Mouse (Mus musculus): ENCODE measurements around the gene Agap1. TPM values are rescaled to one million over a fixed set of nuclear protein-coding genes. Genes with fewer than 3 reads are reported as not detected.

Agap1 gene
- polyA plus RNA-seq, 1 experiment from 2014 or later = 10.7 TPM

DNA sequence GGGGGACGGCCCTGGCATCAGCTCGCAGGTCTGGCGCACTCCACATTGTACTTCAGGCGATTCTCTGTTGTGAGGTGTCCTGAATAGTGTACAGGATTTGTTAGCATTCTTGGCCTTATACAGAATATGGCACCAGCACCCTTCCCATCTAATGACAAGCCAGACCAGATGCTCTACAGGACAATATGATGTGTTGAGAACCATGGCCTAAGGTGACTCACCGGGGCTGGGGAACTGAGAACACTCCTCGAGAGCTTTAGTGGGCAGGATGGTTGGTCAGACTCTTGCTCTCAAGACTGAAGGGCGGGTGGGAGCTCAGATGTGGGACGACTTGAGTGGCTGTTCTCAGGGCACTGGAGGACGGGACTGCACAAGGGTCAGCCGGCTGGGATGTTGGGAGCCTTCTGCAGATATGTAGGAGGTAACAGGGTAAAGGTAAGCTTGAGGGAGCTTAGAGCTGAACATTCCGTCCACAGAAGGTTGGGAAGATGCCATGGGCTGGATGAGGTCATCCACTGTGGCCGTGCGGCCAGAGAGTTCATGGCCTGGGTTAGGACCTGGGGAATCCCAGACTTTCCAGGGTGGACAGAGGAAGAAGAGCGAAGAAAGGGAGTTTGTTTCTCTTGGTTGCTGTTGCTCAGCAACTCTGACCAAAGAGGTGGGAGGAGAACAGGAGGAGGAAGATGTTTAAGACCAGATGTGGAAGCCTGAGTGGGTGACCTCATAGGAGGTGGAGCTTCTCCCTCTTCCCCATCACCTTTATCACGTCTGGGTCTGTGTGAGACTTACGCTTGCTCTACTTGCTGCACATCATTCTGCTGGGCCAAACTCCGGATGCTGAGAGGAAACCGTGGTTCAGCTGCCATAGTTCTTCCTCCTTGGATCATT is 100.6 kb downstream of the Agap1 start:
- ATAC-seq (ENCODE audit: insufficient number of reproducible peaks, low FRiP score, low TSS enrichment, low read depth) = 0 out of 2 replicates have a peak, but pooled peaks have one; percentile 26
- no peaks in the 10 kb centered on the region for H3K27me3 ChIP-seq
- no peak overlapping the region for H3K27ac ChIP-seq
- no peak overlapping the region for H3K9ac ChIP-seq
- H3K9me3 ChIP-seq = no peaks in the 10 kb centered on the region
- no peak overlapping the region for H3K4me3 ChIP-seq
- no peak overlapping the region for H3K4me2 ChIP-seq
- 74% methylated on average over 18 of the region's 18 CpGs for WGBS
- peaks cover 27% of the 10 kb centered on the region for H3K4me1 ChIP-seq
- no peaks in the 10 kb centered on the region for H3K36me3 ChIP-seq

DNA sequence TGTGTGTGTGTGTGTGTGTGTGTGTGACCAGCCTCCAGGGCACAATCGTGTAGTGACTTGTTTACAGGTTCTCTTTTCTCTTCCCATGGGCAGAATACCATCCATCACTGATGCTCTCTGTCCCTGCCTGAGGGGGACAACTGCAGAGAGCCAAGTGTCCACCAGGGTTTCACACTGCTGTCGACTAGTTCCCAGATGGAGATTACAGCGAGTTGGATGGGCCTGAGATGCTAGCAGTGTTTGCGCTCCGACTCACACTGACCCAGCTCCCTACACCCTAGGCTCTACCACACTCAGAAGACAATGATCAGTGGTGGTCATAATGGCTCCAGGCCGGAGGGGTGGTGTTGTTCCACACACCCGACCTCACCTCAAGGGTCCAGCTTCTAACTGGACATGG is 101.4 kb downstream of the Agap1 start:
- 0 out of 2 replicates have a peak, but pooled peaks have one; percentile 7 for ATAC-seq (ENCODE audit: insufficient number of reproducible peaks, low FRiP score, low TSS enrichment, low read depth)
- Histone ChIP-seq H3K9me3 (no peaks in the 10 kb centered on the region), H3K4me3 (no peak overlapping the region), H3K4me1 (peaks cover 24% of the 10 kb centered on the region), H3K36me3 (no peaks in the 10 kb centered on the region), H3K27me3 (no peaks in the 10 kb centered on the region), H3K27ac (no peak overlapping the region), H3K9ac (no peak overlapping the region), H3K4me2 (no peak overlapping the region)
- WGBS = 63% methylated on average over 7 of the region's 7 CpGs

DNA sequence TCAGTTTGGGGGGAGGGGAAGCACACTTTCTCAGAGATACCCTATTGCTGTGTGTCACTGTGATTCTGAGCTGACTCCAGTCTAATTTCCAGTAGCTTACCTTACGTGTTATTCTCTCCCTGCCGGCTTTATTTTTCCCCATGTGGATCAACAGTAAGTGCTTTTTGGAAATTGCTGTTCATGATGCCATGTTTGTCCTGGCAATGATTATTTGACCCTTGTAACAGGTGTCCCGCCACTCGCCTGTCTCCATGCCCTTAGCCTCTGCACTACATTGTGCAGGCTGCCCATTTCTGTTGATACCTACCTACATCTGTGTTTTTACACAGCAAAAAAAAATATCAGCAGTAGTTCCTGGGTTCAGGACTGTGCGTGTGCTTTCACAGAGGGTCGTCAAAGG is 102.8 kb downstream of the Agap1 start:
- no peaks in the 10 kb centered on the region for H3K27me3 ChIP-seq
- H3K9me3 ChIP-seq = no peaks in the 10 kb centered on the region
- no peak overlapping the region for H3K9ac ChIP-seq
- no peaks in the 10 kb centered on the region for H3K36me3 ChIP-seq
- H3K4me1 ChIP-seq = peaks cover 27% of the 10 kb centered on the region
- no peak overlapping the region for H3K27ac ChIP-seq
- H3K4me2 ChIP-seq = no peak overlapping the region
- no peak for ATAC-seq (ENCODE audit: insufficient number of reproducible peaks, low FRiP score, low TSS enrichment, low read depth)
- WGBS = 75% methylated on average over 6 of the region's 6 CpGs
- H3K4me3 ChIP-seq = no peak overlapping the region

DNA sequence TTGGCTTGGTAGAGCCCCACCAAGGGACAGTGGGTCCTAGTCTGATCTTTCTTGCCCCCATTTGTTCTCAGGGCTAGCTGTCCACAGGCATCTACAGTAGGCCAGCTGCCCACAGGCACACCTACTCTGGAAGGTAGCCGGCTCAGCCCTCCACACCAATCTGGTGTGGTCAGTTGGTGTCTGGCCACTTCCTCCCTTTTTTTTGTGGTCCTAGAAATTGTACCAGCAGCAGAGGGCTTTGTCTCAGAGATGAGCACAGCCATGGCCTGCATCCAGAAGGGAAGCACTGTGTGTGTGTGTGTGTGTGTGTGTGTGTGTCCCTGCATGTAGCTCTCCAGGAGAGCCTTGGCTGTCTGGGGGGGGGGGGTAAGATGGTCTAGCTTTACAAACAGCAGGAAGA is 103.5 kb downstream of the Agap1 start:
- no peak for ATAC-seq (ENCODE audit: insufficient number of reproducible peaks, low FRiP score, low TSS enrichment, low read depth)
- no peaks in the 10 kb centered on the region for H3K9me3 ChIP-seq
- H3K27ac ChIP-seq = no peak overlapping the region
- H3K27me3 ChIP-seq = no peaks in the 10 kb centered on the region
- H3K4me3 ChIP-seq = no peak overlapping the region
- peaks cover 31% of the 10 kb centered on the region for H3K4me1 ChIP-seq
- H3K9ac ChIP-seq = no peak overlapping the region
- no peaks in the 10 kb centered on the region for H3K36me3 ChIP-seq
- no peak overlapping the region for H3K4me2 ChIP-seq
- WGBS = 75% methylated on average over 1 of the region's 1 CpGs

DNA sequence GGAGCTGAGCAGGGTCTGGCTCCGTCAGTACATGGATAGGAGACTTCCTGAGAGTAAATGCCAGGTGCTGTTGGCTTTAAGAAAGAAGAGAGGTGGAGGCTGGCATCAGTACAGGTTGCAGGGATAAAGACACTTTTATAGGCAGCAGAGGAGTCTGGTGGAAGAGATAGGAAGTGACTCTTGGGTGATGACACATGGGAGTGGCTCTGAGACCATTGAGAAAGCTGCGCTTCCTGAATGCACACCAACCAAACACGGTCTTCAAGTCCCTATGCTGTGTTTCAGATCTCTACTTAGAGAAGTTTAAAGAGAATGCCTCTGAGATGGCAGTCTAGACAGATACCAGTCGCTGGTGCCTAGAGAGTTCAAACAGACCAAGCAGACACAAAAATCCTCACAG is 108.8 kb downstream of the Agap1 start:
- ATAC-seq (ENCODE audit: insufficient number of reproducible peaks, low FRiP score, low TSS enrichment, low read depth) = no peak
- Histone ChIP-seq H3K4me3 (no peak overlapping the region), H3K9me3 (no peaks in the 10 kb centered on the region), H3K4me1 (peaks cover 34% of the 10 kb centered on the region), H3K27ac (no peak overlapping the region), H3K36me3 (no peaks in the 10 kb centered on the region), H3K27me3 (no peaks in the 10 kb centered on the region), H3K9ac (no peak overlapping the region), H3K4me2 (no peak overlapping the region)
- WGBS = 84% methylated on average over 4 of the region's 4 CpGs

DNA sequence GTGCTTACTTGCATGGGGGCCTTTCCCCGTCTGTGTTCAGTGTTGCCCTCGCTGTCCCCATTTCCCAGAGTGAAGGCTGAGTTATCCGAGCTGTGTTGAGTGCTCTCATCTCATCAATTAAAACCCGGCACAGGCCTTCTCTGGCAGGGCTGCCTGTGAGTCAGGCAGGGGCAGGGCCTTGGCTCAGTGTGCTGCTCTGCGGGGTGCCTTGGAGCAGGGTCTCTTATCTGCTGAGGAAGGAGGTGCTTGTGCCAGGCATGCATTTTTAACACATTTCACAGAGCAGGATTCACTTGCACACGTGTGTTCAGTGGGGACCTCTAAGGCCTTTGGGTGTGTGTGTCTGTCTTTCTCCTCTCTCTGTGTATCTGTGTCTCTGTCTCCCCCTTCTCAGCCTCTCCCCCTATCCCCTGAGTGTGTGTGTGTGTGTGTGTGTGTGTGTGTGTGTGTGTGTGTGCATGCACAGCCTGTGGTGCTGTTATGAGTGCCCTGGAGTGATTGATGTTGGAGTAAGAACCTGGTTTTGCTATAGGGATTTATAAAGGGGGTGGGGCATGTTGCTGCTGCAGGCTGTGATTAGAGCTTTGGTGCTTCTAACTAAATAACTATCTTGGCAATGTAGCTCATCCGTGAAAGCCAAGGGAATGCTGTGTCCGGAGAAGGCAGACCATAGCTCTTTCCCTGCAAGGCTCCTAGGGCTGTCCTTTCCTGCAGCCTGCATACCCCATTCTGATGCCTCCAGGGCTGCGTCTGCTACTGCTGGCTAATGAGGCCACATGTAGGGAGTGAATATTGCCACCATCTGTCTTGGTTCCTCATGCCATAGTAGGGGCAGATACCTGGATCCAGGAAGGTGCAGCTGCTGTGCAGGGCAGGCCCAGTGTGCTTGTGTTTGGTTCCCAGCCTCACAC is 112.2 kb downstream of the Agap1 start:
- no peak overlapping the region for H3K4me3 ChIP-seq
- H3K27ac ChIP-seq = peak overlapping the region; percentile 0; the same call in 1 of the 2 replicates
- no peak overlapping the region for H3K4me2 ChIP-seq
- no peaks in the 10 kb centered on the region for H3K9me3 ChIP-seq
- H3K9ac ChIP-seq = no peak overlapping the region
- peaks cover 56% of the 10 kb centered on the region for H3K4me1 ChIP-seq
- no peaks in the 10 kb centered on the region for H3K27me3 ChIP-seq
- 17% methylated on average over 9 of the region's 9 CpGs for WGBS
- ATAC-seq (ENCODE audit: insufficient number of reproducible peaks, low FRiP score, low TSS enrichment, low read depth) = no peak
- H3K36me3 ChIP-seq = no peaks in the 10 kb centered on the region

DNA sequence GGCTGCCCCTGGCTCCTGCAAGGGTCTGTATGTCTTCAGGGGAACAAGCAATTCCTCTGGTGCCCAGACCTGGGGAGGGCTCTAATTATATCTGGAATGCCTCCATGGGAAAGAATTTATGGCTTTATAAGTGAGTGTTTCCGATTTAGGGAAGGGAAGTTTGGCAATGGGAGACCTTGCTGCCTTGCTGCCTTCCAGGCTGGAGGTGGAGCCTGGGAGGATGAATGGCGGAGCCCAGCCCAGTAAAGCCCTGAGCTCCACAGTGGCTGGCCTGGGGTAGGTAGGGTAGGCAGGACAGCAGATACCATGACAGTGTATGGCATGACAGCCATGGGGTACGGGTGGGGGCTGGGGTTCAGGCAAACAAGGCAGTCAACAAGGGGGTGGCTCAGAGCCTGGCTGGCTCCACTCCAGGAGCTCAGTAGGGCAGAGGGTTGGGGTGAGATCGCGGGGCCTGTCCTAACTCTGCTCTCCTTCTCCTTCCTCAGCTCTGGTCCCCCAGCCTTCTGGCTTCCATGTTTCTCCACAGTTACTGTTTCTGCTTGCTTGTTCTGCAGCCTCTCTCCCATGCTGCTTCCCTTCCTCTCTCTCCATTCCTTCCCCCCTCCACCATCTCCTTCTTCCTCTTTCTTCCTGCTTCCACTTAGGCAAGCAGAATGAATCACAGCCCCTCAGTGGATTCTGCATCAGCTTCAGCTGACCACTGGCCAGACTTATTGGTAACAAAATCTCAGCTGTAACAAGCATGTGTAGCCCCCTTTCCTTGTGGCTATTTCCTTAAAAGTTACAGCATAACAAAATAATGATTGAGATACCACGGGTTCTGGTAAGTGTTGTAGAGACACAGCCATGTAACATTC is 114.2 kb downstream of the Agap1 start:
- Histone ChIP-seq H3K27me3 (no peaks in the 10 kb centered on the region), H3K4me1 (peaks cover 46% of the 10 kb centered on the region), H3K4me3 (no peak overlapping the region), H3K4me2 (peak overlapping the region; percentile 19; the same call in 1 of the 2 replicates), H3K36me3 (no peaks in the 10 kb centered on the region), H3K27ac (no peak overlapping the region), H3K9ac (no peak overlapping the region), H3K9me3 (no peaks in the 10 kb centered on the region)
- no peak for ATAC-seq (ENCODE audit: insufficient number of reproducible peaks, low FRiP score, low TSS enrichment, low read depth)
- WGBS = 24% methylated on average over 6 of the region's 6 CpGs

DNA sequence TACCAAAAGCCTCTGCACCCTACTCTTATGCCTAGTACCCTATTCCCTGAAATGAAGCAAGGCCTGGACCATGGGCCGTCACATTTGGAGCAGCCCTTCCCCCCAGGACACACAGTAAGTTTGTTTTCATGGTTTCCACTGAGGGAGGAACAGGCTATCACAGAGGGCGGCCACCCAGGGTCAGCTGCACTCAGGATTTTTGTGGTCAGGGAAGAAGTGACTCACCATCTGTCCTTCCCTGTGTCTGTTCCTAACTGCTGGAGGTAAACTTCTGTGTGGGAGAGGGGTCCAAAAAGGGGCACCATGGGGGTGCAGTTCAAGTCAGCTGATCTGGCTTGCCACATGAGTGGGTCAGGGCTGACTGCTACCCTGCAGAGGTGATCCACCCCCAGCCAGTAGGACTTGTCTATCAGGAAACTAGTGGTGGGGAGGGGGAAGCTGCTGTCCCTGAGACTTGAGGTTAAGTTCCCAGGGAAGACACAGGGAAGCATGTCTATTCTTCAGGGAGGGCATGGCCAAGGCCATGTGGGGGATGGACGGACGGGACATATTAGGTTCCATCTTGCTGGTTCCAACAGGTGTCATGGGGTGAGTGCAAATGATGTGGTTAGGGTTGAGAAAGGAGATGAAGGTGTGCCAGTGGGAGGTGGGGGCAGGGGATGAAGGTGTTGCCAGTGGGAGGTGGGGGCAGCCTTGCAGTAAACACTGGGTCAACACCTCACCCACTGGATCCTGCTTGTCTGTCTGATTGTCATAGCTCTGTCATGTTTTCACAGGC is 116.1 kb downstream of the Agap1 start:
- Histone ChIP-seq H3K36me3 (no peaks in the 10 kb centered on the region), H3K27me3 (no peaks in the 10 kb centered on the region), H3K9me3 (no peaks in the 10 kb centered on the region), H3K27ac (no peak overlapping the region), H3K4me1 (peaks cover 55% of the 10 kb centered on the region), H3K4me2 (no peak overlapping the region), H3K9ac (no peak overlapping the region), H3K4me3 (no peak overlapping the region)
- no peak for ATAC-seq (ENCODE audit: insufficient number of reproducible peaks, low FRiP score, low TSS enrichment, low read depth)
- WGBS = 93% methylated on average over 4 of the region's 4 CpGs

DNA sequence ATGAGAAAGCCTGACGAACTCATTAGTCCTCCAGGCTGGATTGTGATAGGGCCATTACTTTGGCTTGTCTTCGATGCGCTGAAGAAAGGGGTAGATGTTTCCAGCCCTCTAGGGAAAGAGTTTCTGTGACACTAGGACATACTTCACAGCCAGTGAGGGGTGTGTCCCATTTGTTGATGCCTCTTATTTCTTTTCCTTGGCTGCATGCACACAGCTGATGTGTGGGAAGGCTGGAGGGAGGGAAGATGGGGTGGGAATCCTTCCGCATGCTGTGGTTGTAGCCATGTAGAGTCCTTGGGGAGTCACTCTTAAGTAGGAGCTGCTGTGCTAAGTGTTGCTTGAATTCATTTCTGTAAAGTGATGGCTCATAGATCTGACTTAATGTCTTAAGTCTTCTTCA is 118.9 kb downstream of the Agap1 start:
- Histone ChIP-seq H3K4me3 (no peak overlapping the region), H3K27me3 (no peaks in the 10 kb centered on the region), H3K9me3 (no peaks in the 10 kb centered on the region), H3K36me3 (no peaks in the 10 kb centered on the region), H3K4me2 (no peak overlapping the region), H3K9ac (no peak overlapping the region), H3K4me1 (peaks cover 46% of the 10 kb centered on the region), H3K27ac (no peak overlapping the region)
- ATAC-seq (ENCODE audit: insufficient number of reproducible peaks, low FRiP score, low TSS enrichment, low read depth) = no peak
- 93% methylated on average over 4 of the region's 4 CpGs for WGBS

DNA sequence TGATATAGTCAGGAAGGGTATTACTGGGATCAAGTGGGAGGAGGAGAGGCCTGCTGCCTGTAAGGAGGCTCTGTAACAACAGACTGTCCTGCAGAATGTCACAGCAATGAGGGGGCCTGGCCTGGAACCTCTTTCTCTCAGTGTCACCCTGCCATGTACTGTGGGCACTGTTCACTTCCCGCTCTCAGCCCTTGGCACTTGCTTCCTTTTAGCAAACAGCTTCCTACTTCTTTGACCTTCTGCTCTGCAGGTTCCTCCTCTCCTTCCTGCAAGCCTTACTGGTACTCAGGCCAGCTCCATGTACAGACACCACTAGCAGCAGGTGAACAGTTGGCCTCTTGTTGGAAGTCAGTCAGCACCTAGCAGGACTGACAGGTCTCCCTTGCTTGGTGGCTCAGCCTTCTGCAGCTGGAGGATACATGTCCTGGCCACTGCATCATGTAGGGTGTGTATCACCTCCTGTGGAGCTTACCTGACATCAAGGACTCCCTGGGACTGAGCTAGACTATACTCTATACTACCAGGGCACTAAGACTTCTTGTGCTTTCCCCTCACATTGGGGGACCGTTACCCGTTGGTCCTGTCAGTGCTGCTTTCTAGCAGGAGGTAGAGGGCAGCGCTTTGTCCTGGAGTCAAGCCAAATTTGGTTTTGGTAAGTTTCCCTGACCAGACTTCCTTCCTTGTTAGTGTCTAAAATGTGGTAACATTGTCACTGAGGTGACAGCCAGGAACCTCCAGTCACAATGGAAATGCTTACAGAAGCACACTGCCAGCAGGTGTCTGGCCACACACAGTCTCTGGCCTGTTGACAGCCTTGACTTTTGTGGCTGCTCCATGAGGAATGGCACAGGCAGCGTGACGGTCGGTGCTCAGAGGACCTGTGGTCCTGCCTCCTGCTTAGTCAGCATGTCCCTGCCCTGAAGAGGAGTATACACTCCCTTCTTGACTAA is 120.6 kb downstream of the Agap1 start:
- ATAC-seq (ENCODE audit: insufficient number of reproducible peaks, low FRiP score, low TSS enrichment, low read depth) = no peak
- Histone ChIP-seq H3K27ac (no peak overlapping the region), H3K27me3 (no peaks in the 10 kb centered on the region), H3K9ac (no peak overlapping the region), H3K4me3 (no peak overlapping the region), H3K4me1 (peaks cover 34% of the 10 kb centered on the region), H3K4me2 (no peak overlapping the region), H3K9me3 (no peaks in the 10 kb centered on the region), H3K36me3 (no peaks in the 10 kb centered on the region)
- 60% methylated on average over 7 of the region's 7 CpGs for WGBS

Data from limb, embryonic 15.5 days (tissue).